Mouse (Mus musculus) liver, embryonic 14.5 days (tissue): Measurements from ENCODE around the gene Farp1.

Source experiments
- CTCF ChIP-seq: IDR thresholded peaks from 2 replicates; pipeline ENCODE4 v1.5.1; 2016; ENCODE audit warnings: antibody characterized with exemption, low read depth, control low read depth
- EP300 ChIP-seq: IDR thresholded peaks from 2 replicates; pipeline ENCODE4 v1.6.1; 2016; ENCODE audit warnings: antibody characterized with exemption, low read depth

- no peak for TF ChIP-seq CTCF
- TF ChIP-seq EP300: no peak
Observed at GRCm38 (mm10) chr14:121214636-121215257, 179.7 kb downstream of the Farp1 start.
